Mouse (Mus musculus) heart, adult 2 months (tissue): ENCODE measurements at regions not wholly inside any gene's neighbourhood (a gene's known extent, or its start where the extent isn't known, plus 50 kb on each side); places are given as distances from the start of the nearest gene placed in this dataset.

Experiments used
- DNase-seq, 2 experiments: peaks; one replicate each; pipeline ENCODE4 v3.0.0; 2021
- H3K27ac ChIP-seq: fragments of 200-600 bp; 2 replicates; pipeline ENCODE4 v1.8.1; 2022
- H3K27me3 ChIP-seq: fragments of 200-500 bp; 2 replicates; pipeline ENCODE4 v1.6.1; 2012; ENCODE audit warnings: mild to moderate bottlenecking, low read length, inconsistent platforms, mixed read lengths; ENCODE audit not compliant: control insufficient read depth, insufficient read depth
- H3K36me3 ChIP-seq: fragments of 200-500 bp; 2 replicates; pipeline ENCODE4 v1.6.1; 2012; ENCODE audit warnings: low read length, inconsistent platforms; ENCODE audit not compliant: control insufficient read depth, insufficient read depth
- H3K4me1 ChIP-seq: fragments of 200-500 bp; 2 replicates; pipeline ENCODE4 v1.6.1; 2011; ENCODE audit warnings: low read length; ENCODE audit not compliant: control insufficient read depth, insufficient read depth
- H3K4me3 ChIP-seq: fragments of 200-600 bp; 2 replicates; pipeline ENCODE4 v1.8.1; 2022
- H3K79me2 ChIP-seq: fragments of 200-500 bp; replicated peaks from 2 replicates; pipeline ENCODE4 v1.6.1; 2012; ENCODE audit warnings: mild to moderate bottlenecking, inconsistent platforms, low read length, moderate library complexity, mixed read lengths; ENCODE audit not compliant: control insufficient read depth, insufficient read depth
- H3K9ac ChIP-seq: fragments of 200-500 bp; 2 replicates; pipeline ENCODE4 v1.6.1; 2012; ENCODE audit warnings: low read depth, mild to moderate bottlenecking, control low read depth, inconsistent platforms, low read length, mixed read lengths
- CTCF ChIP-seq: fragments of 200-600 bp; IDR thresholded peaks from 2 replicates; pipeline ENCODE4 v1.8.1; 2022; ENCODE audit warnings: antibody characterized with exemption, mild to moderate bottlenecking, moderate library complexity
- EP300 ChIP-seq: fragments of 200-500 bp; IDR thresholded peaks from 2 replicates; pipeline ENCODE4 v1.6.1; 2011; ENCODE audit warnings: low read depth, low read length, control low read depth; ENCODE audit not compliant: insufficient read depth
- POLR2A ChIP-seq: fragments of 200-500 bp; IDR thresholded peaks from 2 replicates; pipeline ENCODE4 v1.6.1; 2011; ENCODE audit warnings: mild to moderate bottlenecking, low read depth, low read length, control low read depth; ENCODE audit not compliant: insufficient read depth
- WGBS: fragments of 180-500 bp; shearing (Covaris S2); methylation state at CpG from one replicate; pipeline ENCODE4 v1.1.7; 2018; 5-methylcytosine and 5-hydroxymethylcytosine counted together
- intact Hi-C: fragments of 180-260 bp; cut with DNase I; formaldehyde crosslinking; loops from one replicate; pipeline ENCODE4 v1.15.1; 2025

DNA sequence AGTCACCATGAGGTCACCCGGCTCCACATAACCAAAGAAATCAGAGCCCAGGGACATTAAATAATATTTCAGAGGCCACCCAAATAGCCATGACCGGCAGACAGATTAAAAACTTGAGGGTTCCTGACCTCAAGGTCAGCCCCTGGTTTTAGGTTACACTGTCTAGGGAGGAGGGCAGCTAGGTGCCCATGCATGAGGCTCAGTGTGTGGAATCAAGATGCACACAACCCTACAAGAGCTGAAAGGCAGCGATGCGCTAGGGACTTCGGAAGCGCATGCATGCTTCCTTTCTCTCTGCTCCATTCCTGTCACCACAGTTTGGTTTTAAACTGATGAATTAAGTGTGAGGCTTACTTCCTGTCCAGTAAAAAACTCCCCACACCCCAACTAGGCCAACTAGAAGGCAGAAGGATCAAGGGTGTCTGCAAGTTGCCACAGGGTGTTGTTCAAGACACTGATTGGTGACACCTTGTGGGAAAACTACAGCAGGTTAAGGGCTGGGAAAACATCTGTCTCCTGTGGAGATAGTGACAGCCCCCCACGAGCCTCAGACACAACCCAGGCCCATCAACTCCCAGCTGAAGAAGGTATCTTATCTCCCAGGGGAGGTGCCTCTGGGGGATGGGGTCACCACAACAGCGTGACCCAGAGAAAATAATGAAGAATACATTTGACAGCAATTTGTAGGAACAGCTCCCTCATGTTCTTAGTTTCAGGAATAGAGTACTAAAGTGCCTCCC lies 127.2 kb upstream of the Gdnf start:
- no peak for TF ChIP-seq EP300
- TF ChIP-seq POLR2A = no peak
- no peak for TF ChIP-seq CTCF

DNA sequence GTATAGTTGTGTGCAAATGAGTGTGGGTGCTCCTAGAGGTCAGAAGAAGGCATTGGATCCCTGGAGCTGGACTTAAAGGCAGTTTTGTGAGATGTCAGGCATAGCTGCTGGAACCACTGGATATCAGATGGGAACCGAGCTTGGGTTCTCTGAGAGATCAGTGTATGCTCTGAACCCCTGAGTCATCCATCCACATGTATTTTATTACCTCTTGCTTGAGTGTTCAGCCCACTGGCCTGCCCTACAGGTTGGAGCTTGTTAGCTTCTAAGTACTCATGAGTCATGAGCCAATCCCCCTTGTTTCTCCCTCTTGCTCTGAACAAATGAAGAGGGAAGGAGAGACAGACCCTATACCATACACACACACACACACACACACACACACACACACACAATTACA lies 119.4 kb upstream of the Gdnf start:
- no peaks in the 10 kb centered on the region for H3K79me2 ChIP-seq
- H3K27ac ChIP-seq = no peak overlapping the region
- H3K4me3 ChIP-seq = no peak overlapping the region
- no peaks in the 10 kb centered on the region; the same call in 1 of the 2 replicates for H3K36me3 ChIP-seq
- peaks cover 2% of the 10 kb centered on the region; the same call in 1 of the 2 replicates for H3K4me1 ChIP-seq
- no peak overlapping the region for H3K9ac ChIP-seq
- TF ChIP-seq CTCF = no peak
- TF ChIP-seq EP300 = no peak
- TF ChIP-seq POLR2A = no peak
- 77% methylated on average over 1 of the region's 1 CpGs for WGBS
- DNase-seq = no peak
- no peaks in the 10 kb centered on the region for H3K27me3 ChIP-seq
- intact Hi-C loops = loop anchor here (10.0 kb wide), 1 partner anchor 126 kb away; no protein-coding TSS in a partner anchor

More for the DNA sequence above, 127.2 kb upstream of the Gdnf start:
- H3K27ac ChIP-seq = no peak overlapping the region
- H3K36me3 ChIP-seq = no peaks in the 10 kb centered on the region
- intact Hi-C loops = no loop called here
- no peak overlapping the region for H3K9ac ChIP-seq
- H3K27me3 ChIP-seq = no peaks in the 10 kb centered on the region
- H3K4me1 ChIP-seq = no peaks in the 10 kb centered on the region
- H3K4me3 ChIP-seq = no peak overlapping the region
- DNase-seq = no peak
- WGBS = 64% methylated on average over 8 of the region's 8 CpGs
- no peaks in the 10 kb centered on the region for H3K79me2 ChIP-seq

DNA sequence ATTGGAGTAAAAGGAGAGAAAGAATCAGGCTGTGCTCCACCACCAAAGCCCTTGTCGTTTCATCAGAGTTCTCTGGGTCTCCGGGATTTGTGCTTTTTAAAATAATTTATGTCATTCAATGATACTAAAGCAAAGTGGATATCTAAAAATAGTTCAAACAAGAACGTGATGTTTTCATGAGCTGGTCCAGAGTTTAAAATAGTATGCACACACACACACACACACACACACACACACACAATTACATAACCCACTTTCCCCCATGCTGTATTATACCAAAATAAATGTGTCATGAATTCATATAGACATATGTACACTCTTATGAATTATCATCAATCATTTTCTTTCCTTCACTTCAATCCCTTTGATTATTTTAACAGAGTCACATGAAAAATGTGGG lies 118.5 kb upstream of the Gdnf start:
- no peak overlapping the region for H3K4me3 ChIP-seq
- intact Hi-C loops = loop anchor here (10.0 kb wide), 1 partner anchor 127 kb away; no protein-coding TSS in a partner anchor

DNA sequence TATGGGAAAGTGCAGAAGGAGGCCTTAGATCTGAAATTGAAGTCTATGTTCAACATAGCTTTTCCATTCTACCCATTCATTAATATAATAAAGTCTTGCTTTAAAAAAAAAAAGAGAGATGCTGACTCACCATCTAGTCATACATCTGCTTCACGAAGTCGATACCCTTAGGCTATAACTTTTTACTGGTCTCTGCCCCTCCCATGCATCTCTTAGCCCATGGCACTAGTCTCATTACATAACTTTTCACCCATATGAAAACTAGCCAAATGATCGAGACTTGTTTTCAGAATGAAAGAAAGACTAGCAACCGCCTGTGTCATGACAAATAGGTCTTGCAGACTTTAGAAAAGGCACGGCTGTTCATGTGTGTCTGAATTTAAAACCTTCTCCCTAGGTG lies 116.6 kb upstream of the Gdnf start:
- no peaks in the 10 kb centered on the region for H3K27me3 ChIP-seq
- no peaks in the 10 kb centered on the region; the same call in 1 of the 2 replicates for H3K36me3 ChIP-seq
- no peak overlapping the region for H3K4me3 ChIP-seq
- no peak overlapping the region for H3K9ac ChIP-seq
- TF ChIP-seq EP300 (no peak), CTCF (no peak), POLR2A (no peak)
- intact Hi-C loops = loop anchor here (10.0 kb wide), 1 partner anchor 129 kb away; no protein-coding TSS in a partner anchor
- no peak overlapping the region for H3K27ac ChIP-seq
- 86% methylated on average over 5 of the region's 5 CpGs for WGBS
- peaks cover 2% of the 10 kb centered on the region; the same call in 1 of the 2 replicates for H3K4me1 ChIP-seq
- no peak for DNase-seq
- no peaks in the 10 kb centered on the region for H3K79me2 ChIP-seq

More for the DNA sequence above, 118.5 kb upstream of the Gdnf start:
- H3K27me3 ChIP-seq = no peaks in the 10 kb centered on the region
- no peak for TF ChIP-seq CTCF
- no peaks in the 10 kb centered on the region for H3K79me2 ChIP-seq
- H3K4me1 ChIP-seq = peaks cover 2% of the 10 kb centered on the region; the same call in 1 of the 2 replicates
- no peaks in the 10 kb centered on the region; the same call in 1 of the 2 replicates for H3K36me3 ChIP-seq
- peak overlapping the region; percentile 61 for H3K27ac ChIP-seq
- H3K9ac ChIP-seq = no peak overlapping the region
- 37% methylated on average over 3 of the region's 3 CpGs for WGBS
- DNase-seq = no peak

DNA sequence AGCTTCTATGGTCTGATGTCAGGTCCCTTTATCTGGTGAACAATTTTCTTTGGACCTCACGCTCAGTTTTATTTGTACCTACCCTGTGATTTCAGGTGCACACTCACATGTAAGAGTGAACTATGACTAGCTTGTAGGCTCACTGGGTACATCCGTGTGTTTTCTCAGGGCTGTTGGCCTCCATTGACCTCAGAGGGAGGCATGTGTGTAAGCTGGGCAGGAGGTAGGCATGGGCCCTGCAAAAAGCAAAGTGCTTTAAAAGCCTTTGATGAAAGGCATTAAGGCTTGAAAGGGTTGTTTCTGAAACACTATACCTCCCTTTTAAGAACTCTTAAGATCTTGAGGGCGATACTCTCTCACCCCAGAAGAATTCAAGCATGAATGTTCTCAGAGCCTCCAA lies 112.9 kb upstream of the Gdnf start:
- intact Hi-C loops = loop anchor here (10.0 kb wide), 1 partner anchor 133 kb away; no protein-coding TSS in a partner anchor
- no peaks in the 10 kb centered on the region for H3K27me3 ChIP-seq
- H3K9ac ChIP-seq = no peak overlapping the region
- H3K36me3 ChIP-seq = no peaks in the 10 kb centered on the region
- DNase-seq = no peak
- H3K4me3 ChIP-seq = no peak overlapping the region
- H3K79me2 ChIP-seq = no peaks in the 10 kb centered on the region
- H3K27ac ChIP-seq = no peak overlapping the region
- TF ChIP-seq POLR2A (no peak), EP300 (no peak), CTCF (no peak)
- no peaks in the 10 kb centered on the region for H3K4me1 ChIP-seq
- WGBS = 69% methylated on average over 3 of the region's 3 CpGs

DNA sequence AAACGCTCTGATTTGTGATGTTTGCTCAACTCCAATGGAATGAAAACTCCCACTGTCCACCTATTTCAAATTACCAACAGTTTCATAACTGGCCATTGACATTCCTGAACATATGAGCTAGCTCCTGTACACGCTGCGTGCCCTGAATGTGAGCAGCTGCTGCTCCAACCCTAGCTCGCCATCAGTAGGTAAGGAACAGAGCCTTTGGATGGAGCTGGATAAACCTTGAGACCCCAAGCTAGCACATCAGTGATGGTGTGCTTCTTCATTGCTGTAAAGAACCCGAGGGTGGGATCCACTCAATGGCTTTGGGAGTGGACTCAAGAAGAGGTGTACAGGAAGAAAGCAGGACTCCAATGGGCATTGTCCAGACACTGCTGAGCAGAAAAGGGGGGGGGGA lies 101.8 kb upstream of the Gdnf start:
- TF ChIP-seq CTCF = no peak
- Histone ChIP-seq H3K4me3 (no peak overlapping the region), H3K36me3 (no peaks in the 10 kb centered on the region), H3K27me3 (no peaks in the 10 kb centered on the region), H3K27ac (no peak overlapping the region), H3K4me1 (no peaks in the 10 kb centered on the region), H3K79me2 (no peaks in the 10 kb centered on the region), H3K9ac (no peak overlapping the region)
- DNase-seq = no peak
- 84% methylated on average over 5 of the region's 5 CpGs for WGBS
- intact Hi-C loops = no loop called here
